Mouse (Mus musculus) MEL (cell line): ENCODE data around the gene Atp6v0b. TPM values are rescaled to one million over a fixed set of nuclear protein-coding genes. Genes with fewer than 3 reads are reported as not detected.

Experiments used
- DNase-seq: peaks from one replicate; pipeline ENCODE4 v3.0.0; 2011; ENCODE audit warnings: low read depth, low spot score
- H3K27ac ChIP-seq: 2 replicates; pipeline ENCODE4 v1.5.1; 2012; ENCODE audit warnings: low read depth, mild to moderate bottlenecking, control low read depth, low read length, moderate library complexity; ENCODE audit not compliant: control insufficient read depth
- H3K27me3 ChIP-seq, 2 experiments: fragments of 150-350 bp in 1 of 2; sonication (generic) in 1 of 2; 2 replicates each; pipeline ENCODE4 v1.6.1; 2012; ENCODE audit warnings: low read length in 2 of 2, mild to moderate bottlenecking in 2 of 2, improper control_type of control experiment in 1 of 2, moderate library complexity in 1 of 2; ENCODE audit not compliant: insufficient read depth in 2 of 2, control insufficient read depth in 1 of 2
- H3K36me3 ChIP-seq, 2 experiments: 2 replicates each; pipeline ENCODE4 v1.6.1; 2012 to 2014; ENCODE audit warnings: low read length in 2 of 2, improper control_type of control experiment in 1 of 2, inconsistent platforms in 1 of 2, mild to moderate bottlenecking in 1 of 2; ENCODE audit not compliant: insufficient read depth in 2 of 2, control insufficient read depth in 1 of 2
- H3K4me1 ChIP-seq, 2 experiments: fragments of 150-350 bp in 1 of 2; sonication (generic) in 1 of 2; 2 replicates each; pipeline ENCODE4 v1.6.1; 2012; ENCODE audit warnings: low read length in 2 of 2, improper control_type of control experiment in 1 of 2, mild to moderate bottlenecking in 1 of 2; ENCODE audit not compliant: insufficient read depth in 2 of 2, control insufficient read depth in 1 of 2
- H3K4me3 ChIP-seq, 2 experiments: fragments of 150-350 bp in 1 of 2; sonication (generic) in 1 of 2; 2 replicates each; pipeline ENCODE4 v1.5.1; 2012; ENCODE audit warnings: low read depth in 2 of 2, low read length in 2 of 2, mild to moderate bottlenecking in 2 of 2, moderate library complexity in 2 of 2, control low read depth in 1 of 2, improper control_type of control experiment in 1 of 2; ENCODE audit not compliant: control insufficient read depth in 1 of 2, insufficient read depth in 1 of 2
- H3K79me2 ChIP-seq: 2 replicates; pipeline ENCODE4 v1.6.1; 2012; ENCODE audit warnings: mild to moderate bottlenecking, low read length, moderate library complexity; ENCODE audit not compliant: control insufficient read depth, poor library complexity, insufficient read depth
- H3K9ac ChIP-seq: 2 replicates; pipeline ENCODE4 v1.6.1; 2012; ENCODE audit warnings: low read depth, mild to moderate bottlenecking, control low read depth, low read length, moderate library complexity; ENCODE audit not compliant: control insufficient read depth, poor library complexity, severe bottlenecking
- H3K9me3 ChIP-seq: fragments of 150-350 bp; sonication (generic); replicated peaks from 2 replicates; pipeline ENCODE4 v1.6.1; 2012; ENCODE audit warnings: mild to moderate bottlenecking, low read length, improper control_type of control experiment, moderate library complexity; ENCODE audit not compliant: insufficient read depth
- CHD1 ChIP-seq: IDR thresholded peaks from 2 replicates; pipeline ENCODE4 v1.6.1; 2012; ENCODE audit warnings: low read depth, mild to moderate bottlenecking, inconsistent platforms, low read length, improper control_type of control experiment
- CTCF ChIP-seq, 3 experiments: IDR thresholded peaks in 2 of 3; conservative IDR thresholded peaks in 1 of 3; 2 replicates each; pipeline ENCODE4 v1.5.1; 2011 to 2012; ENCODE audit warnings: low read length in 3 of 3, low read depth in 2 of 3, mild to moderate bottlenecking in 2 of 3, improper control_type of control experiment in 1 of 3, inconsistent platforms in 1 of 3, mixed read lengths in 1 of 3, moderate library complexity in 1 of 3; ENCODE audit not compliant: control insufficient read depth in 1 of 3, insufficient read depth in 1 of 3, poor library complexity in 1 of 3, severe bottlenecking in 1 of 3
- EP300 ChIP-seq, 2 experiments: IDR thresholded peaks; 2 replicates each; pipeline ENCODE4 v1.6.1; 2011; ENCODE audit warnings: improper control_type of control experiment in 2 of 2, low read length in 2 of 2, low read depth in 1 of 2, mild to moderate bottlenecking in 1 of 2
- GABPA ChIP-seq: IDR thresholded peaks from 2 replicates; pipeline ENCODE4 v1.6.1; 2012; ENCODE audit warnings: low read depth, mild to moderate bottlenecking, inconsistent platforms, low read length, improper control_type of control experiment, moderate library complexity
- JUND ChIP-seq: IDR thresholded peaks from 2 replicates; pipeline ENCODE4 v1.6.1; 2011; ENCODE audit warnings: low read depth, mild to moderate bottlenecking, improper control_type of control experiment, low read length
- MAFK ChIP-seq: IDR thresholded peaks from 2 replicates; pipeline ENCODE4 v1.6.1; 2011; ENCODE audit warnings: low read depth, mild to moderate bottlenecking, low read length, improper control_type of control experiment, borderline replicate concordance
- MAX ChIP-seq: IDR thresholded peaks from 2 replicates; pipeline ENCODE4 v1.6.1; 2011; ENCODE audit warnings: low read length, improper control_type of control experiment
- MEF2A ChIP-seq: IDR thresholded peaks from 2 replicates; pipeline ENCODE4 v1.6.1; 2014; ENCODE audit warnings: low read depth, mild to moderate bottlenecking, inconsistent platforms, low read length, improper control_type of control experiment; ENCODE audit not compliant: poor library complexity, insufficient replicate concordance, severe bottlenecking; ENCODE audit errors: extremely low read depth
- MXI1 ChIP-seq: IDR thresholded peaks from 2 replicates; pipeline ENCODE4 v1.6.1; 2011; ENCODE audit warnings: mild to moderate bottlenecking, low read depth, low read length, improper control_type of control experiment
- MYB ChIP-seq: IDR thresholded peaks from 2 replicates; pipeline ENCODE4 v1.6.1; 2011; ENCODE audit warnings: mild to moderate bottlenecking, low read depth, low read length, improper control_type of control experiment
- MYC ChIP-seq: IDR thresholded peaks from 2 replicates; pipeline ENCODE4 v1.6.1; 2011; ENCODE audit warnings: low read depth, mild to moderate bottlenecking, low read length, improper control_type of control experiment, moderate library complexity
- NELFE ChIP-seq: IDR thresholded peaks from 2 replicates; pipeline ENCODE4 v1.6.1; 2011; ENCODE audit warnings: low read depth, low read length, improper control_type of control experiment
- NRF1 ChIP-seq: IDR thresholded peaks from 2 replicates; pipeline ENCODE4 v1.6.1; 2014; ENCODE audit warnings: low read depth, mild to moderate bottlenecking, inconsistent platforms, low read length, improper control_type of control experiment, moderate library complexity; ENCODE audit not compliant: poor library complexity, insufficient read depth, severe bottlenecking
- POLR2A ChIP-seq, 2 experiments: IDR thresholded peaks; 2 replicates each; pipeline ENCODE4 v1.6.1; 2011 to 2012; ENCODE audit warnings: low read length in 2 of 2, mild to moderate bottlenecking in 2 of 2, control low read depth in 1 of 2, improper control_type of control experiment in 1 of 2, low read depth in 1 of 2, moderate library complexity in 1 of 2; ENCODE audit not compliant: control insufficient read depth in 1 of 2, insufficient read depth in 1 of 2, poor library complexity in 1 of 2
- POLR2AphosphoS2 ChIP-seq: IDR thresholded peaks from 2 replicates; pipeline ENCODE4 v1.6.1; 2011; ENCODE audit warnings: low read length, improper control_type of control experiment
- POLR2AphosphoS5 ChIP-seq: IDR thresholded peaks from 2 replicates; pipeline ENCODE4 v1.6.1; 2012; ENCODE audit warnings: low read depth, borderline replicate concordance, mild to moderate bottlenecking, inconsistent platforms, low read length, moderate library complexity, mixed read lengths
- RAD21 ChIP-seq: IDR thresholded peaks from 2 replicates; pipeline ENCODE4 v1.6.1; 2011; ENCODE audit warnings: mild to moderate bottlenecking, low read depth, low read length, improper control_type of control experiment
- RCOR1 ChIP-seq: IDR thresholded peaks from 2 replicates; pipeline ENCODE4 v1.6.1; 2012; ENCODE audit warnings: low read depth, mild to moderate bottlenecking, inconsistent platforms, low read length, improper control_type of control experiment
- SMC3 ChIP-seq: IDR thresholded peaks from 2 replicates; pipeline ENCODE4 v1.6.1; 2011; ENCODE audit warnings: low read depth, low read length, improper control_type of control experiment
- UBTF ChIP-seq: IDR thresholded peaks from 2 replicates; pipeline ENCODE4 v1.6.1; 2012; ENCODE audit warnings: low read depth, mild to moderate bottlenecking, inconsistent platforms, low read length, improper control_type of control experiment, moderate library complexity, borderline replicate concordance; ENCODE audit not compliant: insufficient read depth
- USF2 ChIP-seq, 2 experiments: IDR thresholded peaks; 2 replicates each; pipeline ENCODE4 v1.6.1; 2011 to 2012; ENCODE audit warnings: improper control_type of control experiment in 2 of 2, low read length in 2 of 2, borderline replicate concordance in 1 of 2, inconsistent platforms in 1 of 2, low read depth in 1 of 2, mild to moderate bottlenecking in 1 of 2; ENCODE audit not compliant: insufficient read depth in 1 of 2
- ZKSCAN1 ChIP-seq: IDR thresholded peaks from 2 replicates; pipeline ENCODE4 v1.6.1; 2012; ENCODE audit warnings: low read depth, mild to moderate bottlenecking, inconsistent platforms, low read length, improper control_type of control experiment, moderate library complexity
- ZMIZ1 ChIP-seq: IDR thresholded peaks from 2 replicates; pipeline ENCODE4 v1.6.1; 2012; ENCODE audit warnings: low read depth, mild to moderate bottlenecking, inconsistent platforms, low read length, improper control_type of control experiment, moderate library complexity
- polyA plus RNA-seq, 2 experiments: library from polyadenylated mRNA; stranded (reverse) in 1 of 2; unstranded in 1 of 2; fragments of >175 nt in 1 of 2; fragments of >200 nt in 1 of 2; gene quantifications; 2 replicates each; pipeline versions ENCODE4 v1.2.1 to v1.2.4; 2012; ENCODE audit warnings: low replicate concordance in 2 of 2, low read depth in 1 of 2; ENCODE audit not compliant: insufficient read length in 2 of 2, insufficient read depth in 1 of 2, missing spikeins in 1 of 2
- total RNA-seq: library from RNA; depleted of rRNA; stranded (reverse); fragments of 300-350 nt; gene quantifications from 2 replicates; pipeline ENCODE4 v1.2.3, GENCODE M21; 2012

The Atp6v0b gene
- total and polyA plus RNA-seq, 3 experiments, result 286 to 343 TPM; not detected in 1

DNA sequence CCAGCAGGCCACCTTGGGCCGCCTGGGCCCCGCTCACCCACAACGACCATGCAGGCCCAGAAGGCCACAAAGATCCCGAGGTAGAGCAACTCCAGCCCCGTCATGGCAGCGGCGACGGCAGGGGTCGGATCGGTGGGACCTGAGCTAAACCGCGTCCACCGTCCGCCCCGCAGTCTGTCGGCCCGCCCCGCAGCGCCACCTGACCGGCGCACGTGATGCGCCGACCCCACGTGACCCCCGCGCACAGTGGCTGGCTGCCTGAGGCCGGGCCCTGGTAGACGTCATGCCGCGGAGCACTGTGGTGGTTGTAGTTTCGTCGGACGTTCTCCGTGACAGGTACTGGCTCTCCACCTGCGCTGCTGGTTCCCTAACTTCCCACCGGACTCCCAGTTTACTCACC, at the start of gene Atp6v0b (continued):
- TF ChIP-seq POLR2AphosphoS5 (no peak), GABPA (no peak)

DNA sequence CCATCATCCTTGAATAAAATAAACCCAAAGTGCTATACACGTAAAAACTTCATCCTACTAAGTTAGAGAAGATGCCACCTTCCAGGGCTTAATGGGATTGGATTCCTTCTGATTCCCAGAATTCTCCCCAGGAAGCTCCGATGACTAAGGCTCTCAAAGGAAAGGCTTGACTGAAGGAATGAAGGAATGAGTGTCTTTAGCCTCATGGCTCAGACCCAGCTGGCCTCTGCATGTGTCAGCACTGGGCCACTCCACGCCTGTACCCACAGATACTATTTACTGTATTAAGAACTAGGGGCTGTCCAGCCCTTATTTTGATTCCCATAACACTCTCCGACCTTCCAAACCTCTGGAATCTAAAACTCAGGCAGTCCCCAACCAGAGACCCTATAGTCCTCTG, 46.9 kb upstream of the Atp6v0b start:
- Histone ChIP-seq H3K79me2 (no peaks in the 10 kb centered on the region), H3K36me3 (peaks cover 0 to 2% of the 10 kb centered on the region in 2 experiments; a peak in 1 of 4 replicates), H3K9ac (no peak overlapping the region), H3K4me1 (peaks cover 0 to 3% of the 10 kb centered on the region in 2 experiments; a peak in 2 of 4 replicates), H3K9me3 (no peaks in the 10 kb centered on the region), H3K4me3 (no peak overlapping the region), H3K27ac (no peak overlapping the region), H3K27me3 (no peaks in the 10 kb centered on the region)
- no peak for DNase-seq
- no peak for TF ChIP-seq MAX
- no peak for TF ChIP-seq MXI1
- no peak for TF ChIP-seq JUND
- TF ChIP-seq POLR2AphosphoS2, result no peak
- no peak for TF ChIP-seq CTCF (IDR thresholded peaks at IDR 0.05 in 2 of 3, conservative IDR thresholded peaks at IDR 0.05 in 1 of 3; ENCODE audit: control insufficient read depth in 1 of 3, insufficient read depth in 1 of 3, low read depth in 2 of 3, low read length in 3 of 3, poor library complexity in 1 of 3, severe bottlenecking in 1 of 3)
- no peak for TF ChIP-seq NELFE
- no peak for TF ChIP-seq CHD1
- TF ChIP-seq ZKSCAN1, result no peak
- no peak for TF ChIP-seq MYC
- TF ChIP-seq EP300 (IDR thresholded peaks at IDR 0.05; ENCODE audit: low read depth in 1 of 2, low read length in 2 of 2), result no peak
- TF ChIP-seq USF2 (IDR thresholded peaks at IDR 0.05; ENCODE audit: borderline replicate concordance in 1 of 2, insufficient read depth in 1 of 2, low read depth in 1 of 2, low read length in 2 of 2), result no peak
- TF ChIP-seq MYB, result no peak
- TF ChIP-seq RAD21, result no peak
- no peak for TF ChIP-seq UBTF
- no peak for TF ChIP-seq RCOR1
- TF ChIP-seq NRF1, result no peak
- no peak for TF ChIP-seq MEF2A

DNA sequence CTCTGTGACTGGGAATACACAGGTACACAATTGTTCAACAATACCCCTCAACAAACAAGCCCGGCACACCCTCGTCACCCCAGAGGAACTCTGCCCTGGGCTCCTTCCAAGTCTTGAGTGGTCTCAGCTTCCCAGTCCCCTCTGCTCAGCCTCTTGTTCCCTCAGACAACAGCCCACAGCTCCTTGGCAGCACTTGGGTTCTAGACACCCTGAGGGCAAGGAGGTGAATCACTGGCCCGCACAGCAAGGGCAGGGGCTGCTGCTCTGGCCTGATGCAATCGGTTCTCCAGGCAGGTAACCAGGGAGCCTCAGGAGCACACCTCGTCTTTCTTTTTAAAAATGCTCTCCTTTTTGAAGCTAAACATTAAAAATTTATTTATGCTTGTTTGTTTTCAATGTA, 46.1 kb upstream of the Atp6v0b start:
- Histone ChIP-seq H3K27me3 (no peaks in the 10 kb centered on the region), H3K9ac (no peak overlapping the region), H3K36me3 (peaks cover 0 to 7% of the 10 kb centered on the region in 2 experiments; a peak in 1 of 4 replicates), H3K4me3 (no peak overlapping the region), H3K27ac (no peak overlapping the region), H3K9me3 (no peaks in the 10 kb centered on the region), H3K4me1 (peaks cover 0 to 9% of the 10 kb centered on the region in 2 experiments; a peak in 2 of 4 replicates), H3K79me2 (no peaks in the 10 kb centered on the region)
- no peak for DNase-seq
- TF ChIP-seq ZMIZ1, result no peak
- TF ChIP-seq EP300 (IDR thresholded peaks at IDR 0.05; ENCODE audit: low read depth in 1 of 2, low read length in 2 of 2), result no peak
- no peak for TF ChIP-seq POLR2A (IDR thresholded peaks at IDR 0.05; ENCODE audit: control insufficient read depth in 1 of 2, insufficient read depth in 1 of 2, low read depth in 1 of 2, low read length in 2 of 2, poor library complexity in 1 of 2)
- no peak for TF ChIP-seq CHD1
- no peak for TF ChIP-seq MYC
- no peak for TF ChIP-seq MAFK
- TF ChIP-seq SMC3, result no peak
- TF ChIP-seq POLR2AphosphoS2, result no peak
